8 mouse cellular contexts compared by ENCODE assay signal in the genomic region with DNA sequence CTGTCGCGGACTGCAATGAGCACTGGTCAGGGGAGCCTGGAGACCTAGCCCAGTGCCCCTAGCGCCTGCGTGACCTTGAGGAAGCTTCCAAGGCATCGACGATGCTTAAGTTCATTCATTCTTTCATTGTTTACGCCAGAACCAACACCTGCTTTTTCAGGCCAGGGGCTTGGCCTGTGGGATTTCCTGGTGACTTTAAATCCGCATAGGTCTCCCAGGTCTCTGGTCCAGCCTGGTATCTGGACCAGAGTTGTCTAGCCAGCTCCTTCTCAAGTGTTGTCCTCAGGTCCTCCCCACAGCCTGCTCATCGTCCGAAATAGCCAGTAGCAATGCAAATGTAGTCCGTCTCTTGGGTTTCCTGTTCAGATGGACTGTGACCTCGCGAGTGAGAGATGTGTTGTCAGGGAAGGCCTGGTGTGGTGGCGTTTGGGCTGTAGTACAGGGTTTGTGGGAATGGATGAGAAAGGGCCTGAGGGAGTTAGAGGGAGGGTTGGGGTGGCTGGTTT. TPM values are rescaled to one million over a fixed set of nuclear protein-coding genes. Genes with fewer than 3 reads are reported as not detected.
A peak's percentile ranks its signal among the peaks of the same experiment; 100 is the strongest.
DNase-seq lines count a peak whose midpoint lies in the region; ATAC-seq and TF ChIP-seq lines count a peak whose summit lies in the region.

No protein-coding gene starts in this region.

- ATAC-seq in heart, embryonic 14.5 days (ENCODE audit: insufficient number of reproducible peaks, insufficient read depth, low FRiP score, low read depth), result no peak
- ATAC-seq in hindbrain, embryonic 11.5 days (ENCODE audit: low FRiP score), result no peak
- ATAC-seq in midbrain, embryonic 14.5 days (ENCODE audit: low FRiP score, low TSS enrichment), result no peak
- no peak for ATAC-seq in CD4-positive, CD25-positive, alpha-beta regulatory T cell, adult 4 months
- no peak for ATAC-seq in monocyte, adult 5-6 weeks (replicated peaks; ENCODE audit: insufficient number of reproducible peaks, low FRiP score, low TSS enrichment, poor library complexity, severe bottlenecking)

- no peaks in the 10 kb centered on the region for H3K27me3 ChIP-seq in heart, embryonic 14.5 days (ENCODE audit: control insufficient read depth, insufficient read depth, low read length)
- no peaks in the 10 kb centered on the region for H3K27me3 ChIP-seq in MEL (ENCODE audit: control insufficient read depth in 1 of 2, insufficient read depth in 2 of 2, low read length in 2 of 2)
- no peaks in the 10 kb centered on the region for H3K27me3 ChIP-seq in hindbrain, embryonic 11.5 days (ENCODE audit: control insufficient read depth, insufficient read depth, low read length)
- H3K27me3 ChIP-seq in midbrain, embryonic 14.5 days (ENCODE audit: control insufficient read depth, insufficient read depth, low read length), result no peaks in the 10 kb centered on the region

- no peak for TF ChIP-seq RAD21 in MEL (IDR thresholded peaks at IDR 0.05; ENCODE audit: low read depth, low read length)

- H3K79me2 ChIP-seq in MEL (ENCODE audit: control insufficient read depth, insufficient read depth, low read length, poor library complexity), result peaks cover 42% of the 10 kb centered on the region

- no peak for TF ChIP-seq CTCF in MEL (IDR thresholded peaks at IDR 0.05 in 2 of 3, conservative IDR thresholded peaks at IDR 0.05 in 1 of 3; ENCODE audit: control insufficient read depth in 1 of 3, insufficient read depth in 1 of 3, low read depth in 2 of 3, low read length in 3 of 3, poor library complexity in 1 of 3, severe bottlenecking in 1 of 3)

- peak overlapping the region; percentile 14 to 48; a peak in 3 of 4 replicates for H3K27ac ChIP-seq in heart, embryonic 14.5 days (replicated peaks in 1 of 2; ENCODE audit: control insufficient read depth in 1 of 2, insufficient read depth in 1 of 2, low read depth in 2 of 2, low read length in 2 of 2)
- H3K27ac ChIP-seq in MEL (ENCODE audit: control insufficient read depth, low read depth, low read length), result peak overlapping the region; percentile 99
- peak overlapping the region; percentile 45 for H3K27ac ChIP-seq in hindbrain, embryonic 11.5 days (ENCODE audit: low read depth, low read length)
- H3K27ac ChIP-seq in midbrain, embryonic 14.5 days (replicated peaks; ENCODE audit: low read depth, low read length), result no peak overlapping the region

- peak in 1 of 2 experiments; percentile 25; a peak in 1 of 4 replicates for TF ChIP-seq POLR2A in MEL (IDR thresholded peaks at IDR 0.05; ENCODE audit: control insufficient read depth in 1 of 2, insufficient read depth in 1 of 2, low read depth in 1 of 2, low read length in 2 of 2, poor library complexity in 1 of 2)

- no peaks in the 10 kb centered on the region for H3K9me3 ChIP-seq in heart, embryonic 14.5 days (ENCODE audit: control insufficient read depth, low read length)
- no peaks in the 10 kb centered on the region for H3K9me3 ChIP-seq in MEL (replicated peaks; ENCODE audit: insufficient read depth, low read length)
- H3K9me3 ChIP-seq in hindbrain, embryonic 11.5 days (ENCODE audit: control insufficient read depth, low read length), result no peaks in the 10 kb centered on the region
- H3K9me3 ChIP-seq in midbrain, embryonic 14.5 days (ENCODE audit: control insufficient read depth, low read length), result no peaks in the 10 kb centered on the region

- no peaks in the 10 kb centered on the region for H3K36me3 ChIP-seq in heart, embryonic 14.5 days (ENCODE audit: control insufficient read depth, insufficient read depth, low read length)
- peaks cover 0 to 37% of the 10 kb centered on the region in 2 experiments; a peak in 2 of 4 replicates for H3K36me3 ChIP-seq in MEL (ENCODE audit: control insufficient read depth in 1 of 2, insufficient read depth in 2 of 2, low read length in 2 of 2)
- H3K36me3 ChIP-seq in hindbrain, embryonic 11.5 days (ENCODE audit: control insufficient read depth, insufficient read depth, low read length), result no peaks in the 10 kb centered on the region
- H3K36me3 ChIP-seq in midbrain, embryonic 14.5 days (ENCODE audit: control insufficient read depth, insufficient read depth, low read length), result no peaks in the 10 kb centered on the region

- 8% methylated on average over 14 of the region's 14 CpGs for WGBS in heart, embryonic 14.5 days
- 2% methylated on average over 14 of the region's 14 CpGs for WGBS in hindbrain, embryonic 11.5 days
- WGBS in midbrain, embryonic 14.5 days, result 2% methylated on average over 14 of the region's 14 CpGs

- no peak for DNase-seq in heart, postnatal 4 days
- no peak for DNase-seq in MEL (ENCODE audit: low read depth, low spot score)
- DNase-seq in hindbrain, embryonic 11.5 days (ENCODE audit: low spot score), result peak; percentile 48
- no peak for DNase-seq in midbrain, embryonic 14.5 days
- DNase-seq in layer of hippocampus, postnatal 25 days (ENCODE audit: extremely low spot score in 1 of 2, low spot score in 1 of 2), result no peak

- H3K4me2 ChIP-seq in heart, embryonic 14.5 days (ENCODE audit: low read length), result peak overlapping the region; percentile 98
- peak overlapping the region; percentile 95 for H3K4me2 ChIP-seq in hindbrain, embryonic 11.5 days (replicated peaks; ENCODE audit: low read depth, low read length)
- peak overlapping the region; percentile 100 for H3K4me2 ChIP-seq in midbrain, embryonic 14.5 days (ENCODE audit: low read length)

- H3K4me3 ChIP-seq in heart, embryonic 14.5 days (ENCODE audit: control insufficient read depth in 1 of 2, insufficient read depth in 1 of 2, low read depth in 1 of 2, low read length in 2 of 2), result peak overlapping the region; percentile 62 to 70
- H3K4me3 ChIP-seq in MEL (ENCODE audit: control insufficient read depth in 1 of 2, insufficient read depth in 1 of 2, low read depth in 2 of 2, low read length in 2 of 2), result peak overlapping the region; percentile 44 to 92
- peak overlapping the region; percentile 61 for H3K4me3 ChIP-seq in hindbrain, embryonic 11.5 days (ENCODE audit: low read depth, low read length)
- peak overlapping the region; percentile 57 for H3K4me3 ChIP-seq in midbrain, embryonic 14.5 days (replicated peaks; ENCODE audit: low read depth, low read length)

- peak overlapping the region; percentile 80 for H3K9ac ChIP-seq in heart, embryonic 14.5 days (ENCODE audit: low read length)
- H3K9ac ChIP-seq in MEL (ENCODE audit: control insufficient read depth, low read depth, low read length, poor library complexity, severe bottlenecking), result peak overlapping the region; percentile 99
- peak overlapping the region; percentile 79 for H3K9ac ChIP-seq in hindbrain, embryonic 11.5 days (ENCODE audit: low read depth, low read length)
- H3K9ac ChIP-seq in midbrain, embryonic 14.5 days (replicated peaks; ENCODE audit: low read length), result peak overlapping the region; percentile 40; the same call in 1 of the 2 replicates

- TF ChIP-seq EP300 in MEL (IDR thresholded peaks at IDR 0.05; ENCODE audit: low read depth in 1 of 2, low read length in 2 of 2), result no peak

- peaks cover 26 to 47% of the 10 kb centered on the region in 2 experiments for H3K4me1 ChIP-seq in heart, embryonic 14.5 days (ENCODE audit: control insufficient read depth in 2 of 2, insufficient read depth in 2 of 2, low read length in 2 of 2)
- peaks cover 15 to 45% of the 10 kb centered on the region in 2 experiments for H3K4me1 ChIP-seq in MEL (ENCODE audit: control insufficient read depth in 1 of 2, insufficient read depth in 2 of 2, low read length in 2 of 2)
- H3K4me1 ChIP-seq in hindbrain, embryonic 11.5 days (replicated peaks; ENCODE audit: control insufficient read depth, insufficient read depth, low read length), result peaks cover 6% of the 10 kb centered on the region
- H3K4me1 ChIP-seq in midbrain, embryonic 14.5 days (ENCODE audit: control insufficient read depth, insufficient read depth, low read length), result peaks cover 16% of the 10 kb centered on the region; the same call in 1 of the 2 replicates

RNA-seq across cellular contexts. Expression of a gene that starts 1.1 kb away (rescaled TPM):
- 2.5 and 3.1 TPM in 2 replicates for polyA plus RNA-seq in heart, embryonic 14.5 days (2014; fragmentation: Nextera tagmentation; extraction: Ambion mirVana)
- 1 to 10 TPM; 5.8 to 9.7 TPM for total RNA-seq in heart, postnatal 4 days (2021)
- 11.2 and 12.3 TPM in 2 replicates for total RNA-seq in MEL (2012; rRNA removed)
- 10 to 100 TPM in 1 of 2 experiments, not detected in 1; 25.4 TPM for polyA plus RNA-seq in MEL (2012; ENCODE audit: insufficient read depth in 1 of 2, insufficient read length in 2 of 2, low read depth in 1 of 2, low replicate concordance in 2 of 2, missing spikeins in 1 of 2)
- polyA plus RNA-seq in hindbrain, embryonic 11.5 days (2014; fragmentation: Nextera tagmentation; extraction: Ambion mirVana), result 5.5 and 6.2 TPM in 2 replicates
- polyA plus RNA-seq in midbrain, embryonic 14.5 days (2014; fragmentation: Nextera tagmentation; extraction: Ambion mirVana), result 1.2 and 1.7 TPM in 2 replicates
- total RNA-seq in layer of hippocampus, postnatal 25 days (2021), result 1 to 10 TPM in 1 of 2 experiments, under 1 TPM in 1; 0.59 to 1.2 TPM
- polyA plus RNA-seq in CD4-positive, CD25-positive, alpha-beta regulatory T cell, adult 4 months (2017; shearing (Covaris generic)), result 10 to 100 TPM; 14.5 to 29.6 TPM
- total RNA-seq in monocyte, adult 5-6 weeks (2017), result 18.1 to 19.7 TPM (median 18.4 TPM) in 3 replicates

RNA-seq across cellular contexts. Expression of a gene that starts 30.0 kb away (rescaled TPM):
- polyA plus RNA-seq in heart, embryonic 14.5 days (2014; fragmentation: Nextera tagmentation; extraction: Ambion mirVana), result 247 and 296 TPM in 2 replicates
- 10 to 100 TPM; 96.2 to 97.8 TPM for total RNA-seq in heart, postnatal 4 days (2021)
- total RNA-seq in MEL (2012; rRNA removed), result 0.16 and 0.27 TPM in 2 replicates
- under 1 TPM in 1 of 2 experiments, not detected in 1; 0.17 TPM for polyA plus RNA-seq in MEL (2012; ENCODE audit: insufficient read depth in 1 of 2, insufficient read length in 2 of 2, low read depth in 1 of 2, low replicate concordance in 2 of 2, missing spikeins in 1 of 2)
- 453 and 482 TPM in 2 replicates for polyA plus RNA-seq in hindbrain, embryonic 11.5 days (2014; fragmentation: Nextera tagmentation; extraction: Ambion mirVana)
- polyA plus RNA-seq in midbrain, embryonic 14.5 days (2014; fragmentation: Nextera tagmentation; extraction: Ambion mirVana), result 108 and 140 TPM in 2 replicates
- 10 to 100 TPM; 51.7 to 62.5 TPM for total RNA-seq in layer of hippocampus, postnatal 25 days (2021)
- 100 to 1,000 TPM; 388 to 433 TPM for polyA plus RNA-seq in CD4-positive, CD25-positive, alpha-beta regulatory T cell, adult 4 months (2017; shearing (Covaris generic))
- 4.9 to 16.7 TPM (median 8.5 TPM) in 3 replicates for total RNA-seq in monocyte, adult 5-6 weeks (2017)

RNA-seq across cellular contexts. Expression of a gene that starts 32.9 kb away (rescaled TPM):
- polyA plus RNA-seq in heart, embryonic 14.5 days (2014; fragmentation: Nextera tagmentation; extraction: Ambion mirVana), result 1.3 and 1.5 TPM in 2 replicates
- 1 to 10 TPM; 3.3 to 3.7 TPM for total RNA-seq in heart, postnatal 4 days (2021)
- total RNA-seq in MEL (2012; rRNA removed), result 0.03 and 0.04 TPM in 2 replicates
- under 1 TPM in 1 of 2 experiments, not detected in 1; 0.33 TPM for polyA plus RNA-seq in MEL (2012; ENCODE audit: insufficient read depth in 1 of 2, insufficient read length in 2 of 2, low read depth in 1 of 2, low replicate concordance in 2 of 2, missing spikeins in 1 of 2)
- polyA plus RNA-seq in hindbrain, embryonic 11.5 days (2014; fragmentation: Nextera tagmentation; extraction: Ambion mirVana), result 2.5 and 3.3 TPM in 2 replicates
- 1.8 and 3.4 TPM in 2 replicates for polyA plus RNA-seq in midbrain, embryonic 14.5 days (2014; fragmentation: Nextera tagmentation; extraction: Ambion mirVana)
- 1 to 10 TPM; 2.7 to 4.3 TPM for total RNA-seq in layer of hippocampus, postnatal 25 days (2021)
- polyA plus RNA-seq in CD4-positive, CD25-positive, alpha-beta regulatory T cell, adult 4 months (2017; shearing (Covaris generic)), result not detected
- total RNA-seq in monocyte, adult 5-6 weeks (2017), result not detected in 3 replicates

Comparison
In these comparisons a context has a peak if more than half of its experiments do, and no peak if none do; other contexts are left out.
1. H3K9ac ChIP-seq: peak in every context shown above with its lines; median percentile 99 in MEL; 80 in heart, embryonic 14.5 days; 79 in hindbrain, embryonic 11.5 days; 40 in midbrain, embryonic 14.5 days.
2. RNA of a gene that starts 30.0 kb away (polyA plus RNA-seq): 453 to 482 TPM in hindbrain, embryonic 11.5 days, 388 to 433 TPM in CD4-positive, CD25-positive, alpha-beta regulatory T cell, adult 4 months, 247 to 296 TPM in heart, embryonic 14.5 days and 108 to 140 TPM in midbrain, embryonic 14.5 days; 0.17 TPM in MEL; every median in the first group is over 10 times any median in the second.
3. Peak in every context shown above with its lines, with median percentiles within 50 percentile points of each other: H3K4me2 ChIP-seq and H3K4me3 ChIP-seq.